Mouse (Mus musculus): ENCODE results near the gene Ssbp2.

- TF ChIP-seq GATA1 (IDR thresholded peaks at IDR 0.05; ENCODE audit: low read length) (no peak), TAL1 (IDR thresholded peaks at IDR 0.05; ENCODE audit: low read length) (no peak)
Measured at GRCm38 (mm10) chr13:91737191-91737590, 277.1 kb downstream of the Ssbp2 start.

Data from erythroblast, embryonic 14.5 days (primary cell).